Mouse (Mus musculus): ENCODE data around the gene Rac2.

DNA sequence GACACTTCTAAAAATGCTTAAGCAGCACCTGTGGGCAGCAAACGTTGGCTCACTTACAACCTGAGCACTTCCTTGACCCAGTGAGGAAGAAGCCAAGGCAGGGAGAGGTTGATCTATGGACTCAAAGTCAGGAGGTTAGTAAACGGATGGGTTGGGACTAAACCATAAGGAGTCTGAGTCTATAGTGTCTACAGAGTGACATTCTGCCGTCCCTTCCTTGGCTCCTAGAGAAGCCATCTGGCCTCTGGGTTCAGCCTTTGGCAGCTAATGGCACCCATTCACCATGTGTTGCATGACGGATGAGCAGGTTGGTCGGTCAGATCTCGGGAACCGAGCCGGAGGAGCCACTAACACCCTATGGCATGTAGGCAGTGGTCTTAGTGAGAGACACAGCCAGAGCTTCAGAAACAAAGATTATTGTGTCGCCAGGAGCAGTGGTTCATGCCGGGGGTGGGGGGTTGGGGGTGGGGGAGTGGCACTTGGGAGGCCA is 39.2 kb downstream of the Rac2 start:
- TF ChIP-seq CTCF (IDR thresholded peaks at IDR 0.05; ENCODE audit: low read depth) (no peak), EP300 (optimal IDR thresholded peaks at IDR 0.05) (no peak)

Data from stomach, postnatal 0 days (tissue).